Mouse (Mus musculus): ENCODE measurements around the gene Lama2. TPM values are rescaled to one million over a fixed set of nuclear protein-coding genes. Genes with fewer than 3 reads are reported as not detected.

Gene Lama2
- polyA plus RNA-seq, 1 experiment = not detected

GRCm38 (mm10) chr10:27413583-27414465 lies 205.7 kb downstream of the Lama2 start:
- H3K4me3 ChIP-seq (replicated peaks) = no peak overlapping the region
- no peaks in the 10 kb centered on the region for H3K4me1 ChIP-seq (ENCODE audit: control insufficient read depth)
- H3K27me3 ChIP-seq (ENCODE audit: control insufficient read depth) = no peaks in the 10 kb centered on the region
- H3K9me3 ChIP-seq (ENCODE audit: control insufficient read depth, low read length) = no peaks in the 10 kb centered on the region
- no peaks in the 10 kb centered on the region for H3K36me3 ChIP-seq (ENCODE audit: control insufficient read depth)
- TF ChIP-seq GATA1 (IDR thresholded peaks at IDR 0.05; ENCODE audit: low read length) (no peak), TAL1 (IDR thresholded peaks at IDR 0.05; ENCODE audit: low read length) (no peak)

- Histone ChIP-seq H3K36me3 (ENCODE audit: control insufficient read depth) (no peaks in the 10 kb centered on the region), H3K4me1 (ENCODE audit: control insufficient read depth) (no peaks in the 10 kb centered on the region), H3K4me3 (replicated peaks) (no peak overlapping the region), H3K27me3 (ENCODE audit: control insufficient read depth) (no peaks in the 10 kb centered on the region), H3K9me3 (ENCODE audit: control insufficient read depth, low read length) (no peaks in the 10 kb centered on the region)
- no peak for TF ChIP-seq TAL1 (IDR thresholded peaks at IDR 0.05; ENCODE audit: low read length)
These were observed 228.8 kb downstream of the Lama2 start for GRCm38 (mm10) chr10:27390753-27391152.

- TF ChIP-seq GATA1 (IDR thresholded peaks at IDR 0.05; ENCODE audit: low read length) = no peak
- TF ChIP-seq TAL1 (IDR thresholded peaks at IDR 0.05; ENCODE audit: low read length) = no peak
- H3K9me3 ChIP-seq (ENCODE audit: control insufficient read depth, low read length) = no peaks in the 10 kb centered on the region
- H3K36me3 ChIP-seq (ENCODE audit: control insufficient read depth) = no peaks in the 10 kb centered on the region
- no peaks in the 10 kb centered on the region for H3K4me1 ChIP-seq (ENCODE audit: control insufficient read depth)
- no peaks in the 10 kb centered on the region for H3K27me3 ChIP-seq (ENCODE audit: control insufficient read depth)
- no peak overlapping the region for H3K4me3 ChIP-seq (replicated peaks)
These were observed 232.0 kb downstream of the Lama2 start for GRCm38 (mm10) chr10:27387531-27387930.

GRCm38 (mm10) chr10:27384636-27385035 lies 234.9 kb downstream of the Lama2 start:
- H3K9me3 ChIP-seq (ENCODE audit: control insufficient read depth, low read length) = no peaks in the 10 kb centered on the region
- TF ChIP-seq GATA1 (IDR thresholded peaks at IDR 0.05; ENCODE audit: low read length) (no peak), TAL1 (IDR thresholded peaks at IDR 0.05; ENCODE audit: low read length) (no peak)
- H3K27me3 ChIP-seq (ENCODE audit: control insufficient read depth) = no peaks in the 10 kb centered on the region
- H3K4me1 ChIP-seq (ENCODE audit: control insufficient read depth) = no peaks in the 10 kb centered on the region
- no peaks in the 10 kb centered on the region for H3K36me3 ChIP-seq (ENCODE audit: control insufficient read depth)
- no peak overlapping the region for H3K4me3 ChIP-seq (replicated peaks)

GRCm38 (mm10) chr10:27382887-27383609 lies 236.5 kb downstream of the Lama2 start:
- H3K9me3 ChIP-seq (ENCODE audit: control insufficient read depth, low read length) = no peaks in the 10 kb centered on the region
- H3K36me3 ChIP-seq (ENCODE audit: control insufficient read depth) = no peaks in the 10 kb centered on the region
- no peak for TF ChIP-seq GATA1 (IDR thresholded peaks at IDR 0.05; ENCODE audit: low read length)
- TF ChIP-seq TAL1 (IDR thresholded peaks at IDR 0.05; ENCODE audit: low read length) = no peak
- no peak overlapping the region for H3K4me3 ChIP-seq (replicated peaks)
- no peaks in the 10 kb centered on the region for H3K27me3 ChIP-seq (ENCODE audit: control insufficient read depth)
- no peaks in the 10 kb centered on the region for H3K4me1 ChIP-seq (ENCODE audit: control insufficient read depth)

- no peaks in the 10 kb centered on the region for H3K4me1 ChIP-seq (ENCODE audit: control insufficient read depth)
- H3K9me3 ChIP-seq (ENCODE audit: control insufficient read depth, low read length) = no peaks in the 10 kb centered on the region
- no peak for TF ChIP-seq GATA1 (IDR thresholded peaks at IDR 0.05; ENCODE audit: low read length)
- no peaks in the 10 kb centered on the region for H3K36me3 ChIP-seq (ENCODE audit: control insufficient read depth)
- no peak overlapping the region for H3K4me3 ChIP-seq (replicated peaks)
- no peaks in the 10 kb centered on the region for H3K27me3 ChIP-seq (ENCODE audit: control insufficient read depth)
These were observed 241.3 kb downstream of the Lama2 start for GRCm38 (mm10) chr10:27378286-27378685.

- Histone ChIP-seq H3K36me3 (ENCODE audit: control insufficient read depth) (no peaks in the 10 kb centered on the region), H3K4me1 (ENCODE audit: control insufficient read depth) (no peaks in the 10 kb centered on the region), H3K9me3 (ENCODE audit: control insufficient read depth, low read length) (no peaks in the 10 kb centered on the region), H3K27me3 (ENCODE audit: control insufficient read depth) (no peaks in the 10 kb centered on the region), H3K4me3 (replicated peaks) (no peak overlapping the region)
- no peak for TF ChIP-seq GATA1 (IDR thresholded peaks at IDR 0.05; ENCODE audit: low read length)
- no peak for TF ChIP-seq TAL1 (IDR thresholded peaks at IDR 0.05; ENCODE audit: low read length)
These were observed 275.3 kb downstream of the Lama2 start for GRCm38 (mm10) chr10:27344278-27344677.

GRCm38 (mm10) chr10:27322410-27322990 lies 297.1 kb downstream of the Lama2 start:
- Histone ChIP-seq H3K36me3 (ENCODE audit: control insufficient read depth) (no peaks in the 10 kb centered on the region), H3K9me3 (ENCODE audit: control insufficient read depth, low read length) (no peaks in the 10 kb centered on the region), H3K4me1 (ENCODE audit: control insufficient read depth) (no peaks in the 10 kb centered on the region), H3K4me3 (replicated peaks) (no peak overlapping the region), H3K27me3 (ENCODE audit: control insufficient read depth) (no peaks in the 10 kb centered on the region)
- TF ChIP-seq TAL1 (IDR thresholded peaks at IDR 0.05; ENCODE audit: low read length) (no peak), GATA1 (IDR thresholded peaks at IDR 0.05; ENCODE audit: low read length) (no peak)

GRCm38 (mm10) chr10:27307444-27307843 lies 312.1 kb downstream of the Lama2 start:
- 0 out of 2 replicates have a peak, but pooled peaks cover 2% of the 10 kb centered on the region for H3K9me3 ChIP-seq (ENCODE audit: control insufficient read depth, low read length)
- no peaks in the 10 kb centered on the region for H3K4me1 ChIP-seq (ENCODE audit: control insufficient read depth)
- no peaks in the 10 kb centered on the region for H3K36me3 ChIP-seq (ENCODE audit: control insufficient read depth)
- H3K4me3 ChIP-seq (replicated peaks) = no peak overlapping the region
- no peaks in the 10 kb centered on the region for H3K27me3 ChIP-seq (ENCODE audit: control insufficient read depth)
- TF ChIP-seq GATA1 (IDR thresholded peaks at IDR 0.05; ENCODE audit: low read length) (no peak), TAL1 (IDR thresholded peaks at IDR 0.05; ENCODE audit: low read length) (no peak)
